Mouse (Mus musculus) heart, postnatal 14 days (tissue): Measurements from ENCODE around the gene Sirt4. TPM values are rescaled to one million over a fixed set of nuclear protein-coding genes. Genes with fewer than 3 reads are reported as not detected.
"Not testable (repeated sequence)": the region's sequence is repeated elsewhere in the genome, so short reads cannot be mapped to it uniquely, and the experiment has no call there.

Experiments used
- DNase-seq, 2 experiments: peaks; one replicate each; pipeline ENCODE4 v3.0.0; 2021 to 2022
- intact Hi-C: fragments of 180-260 bp; cut with DNase I; formaldehyde crosslinking; loops from one replicate; pipeline ENCODE4 v1.15.1; 2025
- total RNA-seq, 2 experiments: library from RNA; stranded (reverse); gene quantifications; 2 replicates each; pipeline ENCODE4 v1.2.3; 2021

Sirt4 gene
- total RNA-seq, 2 experiments from 2014 or later: 17.9 to 18.7 TPM

DNA sequence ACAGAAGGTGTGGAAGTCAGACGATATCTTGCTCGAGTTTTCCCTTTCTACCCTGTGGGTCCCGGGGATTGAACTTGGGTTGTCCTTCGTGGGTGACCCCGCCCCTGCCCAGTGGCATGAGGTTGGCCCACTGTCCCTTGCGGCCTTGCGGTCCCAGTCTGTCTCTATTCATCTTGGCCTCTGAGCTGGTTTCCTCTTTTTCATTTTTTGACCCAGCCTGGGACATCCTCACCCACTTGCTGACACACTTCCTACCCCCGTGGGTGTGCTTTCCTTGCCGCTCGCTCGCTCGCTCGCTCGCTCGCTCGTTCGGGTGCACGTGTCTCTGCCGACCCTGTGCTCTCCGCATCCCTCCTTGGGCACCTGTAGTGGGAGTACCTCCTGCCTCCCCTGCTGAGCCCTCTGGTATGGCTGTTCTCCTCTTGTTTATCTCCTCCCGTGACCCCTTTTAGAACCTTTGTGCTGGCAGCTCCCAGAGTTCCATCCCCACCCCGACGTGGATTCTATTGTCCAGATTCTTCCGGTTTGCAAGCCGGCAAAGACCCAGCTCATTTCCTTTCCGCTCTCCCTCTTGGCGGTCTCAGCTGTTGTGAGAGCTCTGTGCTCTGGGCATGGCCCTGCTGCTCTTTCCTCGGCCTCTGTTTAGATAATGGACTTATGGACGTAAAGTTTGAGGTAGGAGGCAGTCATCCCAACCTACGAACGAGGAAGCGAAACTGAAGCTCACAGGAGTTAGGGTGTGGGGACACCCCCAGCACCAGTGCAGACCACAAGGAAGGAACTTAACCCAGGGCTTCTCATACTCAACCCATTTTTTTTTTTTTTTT lies 31.8 kb upstream of the Sirt4 start:
- peak; percentile 55 to 63 for DNase-seq
- intact Hi-C loops: no loop called here

GRCm38 (mm10) chr5:115514896-115515587 lies 30.5 kb upstream of the Sirt4 start:
- intact Hi-C loops: no loop called here
- peak; percentile 73 to 78 for DNase-seq

DNA sequence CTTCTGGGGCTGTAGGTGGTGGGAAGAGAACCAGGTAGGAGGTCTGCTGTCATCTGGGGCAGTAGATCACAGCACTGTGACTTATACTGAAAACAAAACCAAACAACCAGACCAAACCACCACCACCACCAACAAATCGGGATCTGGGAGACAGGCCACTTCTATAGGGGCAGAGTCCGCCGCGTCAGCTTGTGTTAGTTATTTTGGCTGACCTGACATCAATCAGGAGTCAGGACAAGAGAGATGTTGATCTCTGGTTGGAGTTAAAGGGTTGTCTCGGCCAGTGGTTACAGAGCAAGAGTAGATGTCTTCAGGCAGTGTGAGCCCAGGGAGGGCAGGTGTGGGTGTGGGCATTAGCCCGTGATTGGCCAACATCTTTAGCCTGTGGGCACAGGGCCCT lies 29.8 kb upstream of the Sirt4 start:
- intact Hi-C loops: no loop called here
- DNase-seq: no peak

- no peak for DNase-seq
- intact Hi-C loops: no loop called here
Observed at GRCm38 (mm10) chr5:115513721-115514120, 29.2 kb upstream of the Sirt4 start.

DNA sequence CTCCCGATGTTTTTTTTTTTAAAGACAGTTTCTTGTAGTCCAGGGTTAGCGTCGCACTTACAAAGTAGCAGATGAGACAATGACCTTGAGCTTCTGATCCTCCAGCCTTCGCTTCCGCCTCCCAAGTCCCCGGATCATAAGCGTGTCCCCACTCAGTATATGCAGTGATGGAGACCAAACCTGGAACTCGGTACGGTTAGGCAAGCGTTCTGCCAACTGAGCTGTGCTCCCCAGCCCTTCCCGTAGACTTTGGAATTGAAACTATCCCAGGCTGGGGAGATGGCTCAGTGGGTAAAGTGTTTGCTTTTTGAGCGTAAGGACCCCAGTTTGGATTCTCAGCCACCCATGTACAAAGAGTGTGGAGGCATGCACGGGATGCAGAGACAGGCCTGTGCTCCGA lies 28.7 kb upstream of the Sirt4 start:
- no peak for DNase-seq
- intact Hi-C loops: no loop called here

DNA sequence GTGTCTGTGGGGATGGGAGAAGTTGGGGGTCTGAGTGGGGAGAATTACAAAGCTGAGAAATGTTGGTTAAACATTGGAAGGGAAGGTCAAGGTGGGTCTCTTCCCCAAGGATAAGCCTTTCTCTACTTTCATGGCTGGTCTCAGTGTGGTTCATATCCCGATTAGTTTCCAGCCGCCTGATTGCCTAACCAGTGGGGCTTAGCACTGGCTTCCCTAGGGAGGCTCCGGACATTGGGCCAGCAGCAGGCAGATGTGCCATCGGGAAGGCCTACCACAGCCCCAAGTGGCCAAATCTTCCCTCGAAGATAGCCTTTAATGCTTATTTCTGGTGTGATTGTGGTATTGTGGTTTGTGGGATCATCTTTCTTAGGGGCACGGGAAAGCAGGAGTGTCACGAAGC lies 27.9 kb upstream of the Sirt4 start:
- intact Hi-C loops: no loop called here
- DNase-seq: no peak

GRCm38 (mm10) chr5:115509790-115510689 lies 25.5 kb upstream of the Sirt4 start:
- peak in 1 of 2 experiments; percentile 50 for DNase-seq
- intact Hi-C loops: no loop called here

DNA sequence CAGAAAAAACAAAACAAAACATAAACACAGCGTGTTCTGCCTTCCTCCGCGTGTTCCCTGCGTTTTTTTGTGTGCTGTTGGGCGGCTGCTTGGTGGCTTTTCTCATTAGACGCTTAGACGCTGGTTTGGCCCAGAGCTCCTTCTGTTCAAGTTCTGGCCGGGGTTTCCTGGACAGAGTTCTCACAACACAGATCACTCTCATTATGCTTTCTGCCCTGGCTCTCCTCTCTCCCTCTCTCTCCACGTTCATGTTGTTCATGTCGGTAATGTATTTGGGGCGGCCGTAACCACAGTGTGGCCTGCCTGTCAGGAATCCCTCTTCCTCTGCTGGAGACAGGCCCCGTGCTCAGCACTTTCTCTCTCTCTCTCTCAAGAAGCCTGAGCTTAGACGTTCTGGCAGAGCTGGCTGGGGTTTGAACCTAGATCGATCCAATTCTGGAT lies 24.8 kb upstream of the Sirt4 start:
- intact Hi-C loops: no loop called here
- DNase-seq: peak; percentile 46 to 63

GRCm38 (mm10) chr5:115508859-115509147 lies 24.3 kb upstream of the Sirt4 start:
- DNase-seq: peak; percentile 61 to 63
- intact Hi-C loops: no loop called here

- intact Hi-C loops: no loop called here
- DNase-seq: peak; percentile 64 to 70
Observed at GRCm38 (mm10) chr5:115507981-115508858, 23.7 kb upstream of the Sirt4 start.

DNA sequence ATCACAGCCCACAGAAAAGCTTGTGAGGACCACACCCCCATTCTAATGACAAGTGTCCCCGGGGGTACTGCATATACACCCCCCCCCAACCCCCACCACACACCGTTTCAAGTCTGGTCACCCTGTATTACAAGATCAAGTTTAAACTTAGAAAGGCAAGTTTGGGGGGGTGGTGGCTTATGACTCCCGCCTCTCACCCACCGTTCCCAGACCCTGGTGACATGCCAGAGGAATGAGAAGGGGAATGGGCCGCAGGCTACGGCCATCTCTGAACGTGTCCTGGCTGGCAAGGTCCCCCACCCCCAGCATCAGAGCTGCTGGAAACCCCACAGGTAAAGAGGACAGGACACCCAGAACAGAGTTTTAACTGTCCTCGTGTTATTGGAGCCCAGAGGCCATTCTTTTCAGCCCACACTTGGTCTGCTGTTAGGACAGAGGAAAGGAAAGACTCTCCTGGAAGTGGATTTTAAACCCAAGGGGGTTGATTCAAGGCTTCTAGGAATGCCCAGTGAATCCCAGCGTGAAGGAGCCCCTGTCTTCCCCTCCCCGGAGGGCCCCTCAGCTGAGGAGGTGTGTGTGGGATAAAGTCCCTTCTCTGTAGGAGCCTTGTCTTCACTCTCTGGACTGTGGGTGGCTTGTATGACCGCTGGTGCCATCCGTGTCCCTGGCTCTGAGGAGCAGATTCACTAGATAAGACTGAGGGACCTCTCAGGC lies 22.9 kb upstream of the Sirt4 start:
- intact Hi-C loops: no loop called here
- no peak for DNase-seq

- intact Hi-C loops: loop anchor here (1.0 kb wide), 2 partner anchors 32 to 51 kb away; no protein-coding TSS in a partner anchor
- DNase-seq: peak; percentile 98 to 99
Observed at GRCm38 (mm10) chr5:115506454-115507201, 22.1 kb upstream of the Sirt4 start, which contains the start of gene Pxn. Gene Pxn (plus strand): TSS chr5:115506676.

DNA sequence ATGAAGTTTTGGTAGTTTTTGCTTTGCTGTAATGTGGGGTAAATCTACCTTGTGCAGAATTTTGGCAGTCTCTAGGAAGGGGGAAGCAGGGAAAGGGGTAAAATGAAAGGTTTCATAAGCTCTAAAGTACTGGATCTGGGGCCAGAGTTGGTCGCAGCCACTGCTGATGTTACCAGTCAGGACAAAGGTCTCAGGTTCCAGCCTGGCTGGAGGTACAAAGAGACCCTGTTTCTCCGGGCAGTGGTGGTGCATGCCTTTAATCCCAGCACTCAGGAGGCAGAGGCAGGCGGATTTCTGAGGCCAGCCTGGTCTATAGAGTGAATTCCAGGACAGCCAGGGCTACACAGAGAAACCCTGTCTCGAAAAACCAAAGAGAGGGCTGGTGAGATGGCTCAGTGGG lies 21.1 kb upstream of the Sirt4 start:
- intact Hi-C loops: loop anchor here (1.0 kb wide), 2 partner anchors 33 to 52 kb away; no protein-coding TSS in a partner anchor
- DNase-seq: not testable (repeated sequence)

DNA sequence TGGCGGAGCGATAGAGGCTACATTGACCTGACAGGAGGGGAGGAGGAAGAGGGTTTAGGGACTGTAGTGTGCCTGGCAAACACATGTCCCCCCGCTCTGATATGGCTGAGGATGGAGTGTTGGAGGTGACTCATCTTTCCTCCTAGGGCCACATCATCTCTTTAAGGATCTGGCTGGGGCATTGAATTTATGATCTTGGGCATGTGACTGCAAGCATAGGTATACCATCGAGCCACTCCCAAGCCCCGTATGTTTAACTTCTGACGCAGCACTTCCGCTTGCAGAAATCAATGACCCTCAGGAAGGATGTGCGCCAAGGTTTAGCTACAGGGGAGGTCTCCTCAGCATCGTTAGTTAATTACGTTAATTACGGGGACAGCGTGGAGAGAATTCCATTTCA lies 18.5 kb upstream of the Sirt4 start:
- intact Hi-C loops: no loop called here
- no peak for DNase-seq

DNA sequence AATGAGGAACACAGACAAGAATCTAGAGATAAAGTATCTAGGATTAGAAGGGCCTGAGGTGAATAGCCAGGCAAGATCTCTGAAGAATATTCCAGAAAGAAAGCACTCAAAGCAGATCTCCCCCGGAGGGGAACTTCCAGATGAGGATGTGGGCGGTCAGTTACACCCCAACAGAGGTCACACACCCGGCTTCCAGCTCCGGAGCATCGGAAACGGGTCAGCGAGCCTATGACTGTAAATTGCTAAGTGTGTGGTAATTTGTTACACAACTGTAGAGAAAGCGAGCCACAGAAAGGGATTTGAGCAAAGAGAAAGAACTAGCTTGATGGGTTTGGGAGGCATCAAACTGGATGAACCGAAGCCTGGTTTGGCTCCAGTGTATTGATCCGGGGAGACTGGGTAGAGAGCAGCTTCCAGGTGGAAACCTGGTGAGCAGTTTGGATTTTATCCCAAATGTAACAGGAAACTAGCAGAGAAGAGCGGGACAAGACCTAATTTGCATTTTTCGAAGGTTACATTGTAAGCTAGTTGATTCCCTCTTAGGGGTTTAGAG lies 15.9 kb upstream of the Sirt4 start:
- no peak for DNase-seq
- intact Hi-C loops: no loop called here

GRCm38 (mm10) chr5:115498307-115499240 lies 14.0 kb upstream of the Sirt4 start:
- intact Hi-C loops: no loop called here
- no peak for DNase-seq

DNA sequence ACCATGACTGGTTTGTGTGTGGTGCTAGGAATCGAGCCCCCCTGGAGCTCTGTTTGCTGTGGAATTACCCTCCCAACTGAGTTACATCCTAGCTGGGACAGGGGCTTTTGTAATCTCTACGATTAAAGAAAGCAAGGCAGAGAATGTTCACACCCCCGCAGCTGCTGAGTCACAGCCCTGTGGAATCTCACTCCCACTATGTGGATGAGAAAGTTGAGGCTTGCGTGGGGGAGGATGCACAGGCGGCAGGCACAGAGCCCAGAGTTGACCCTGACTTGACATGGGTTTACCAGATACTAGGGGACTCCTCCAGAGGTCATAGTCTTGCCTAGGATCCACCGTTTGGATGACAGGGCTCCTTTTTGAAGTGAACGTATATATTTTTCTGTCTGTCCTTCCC lies 12.5 kb upstream of the Sirt4 start:
- intact Hi-C loops: no loop called here
- DNase-seq: no peak
